Mouse (Mus musculus) kidney, adult 9 months (tissue): ENCODE data around the gene Cadps2.

Experiments
- DNase-seq: peaks from one replicate; pipeline ENCODE4 v3.0.0; 2022

The Cadps2 gene

DNA sequence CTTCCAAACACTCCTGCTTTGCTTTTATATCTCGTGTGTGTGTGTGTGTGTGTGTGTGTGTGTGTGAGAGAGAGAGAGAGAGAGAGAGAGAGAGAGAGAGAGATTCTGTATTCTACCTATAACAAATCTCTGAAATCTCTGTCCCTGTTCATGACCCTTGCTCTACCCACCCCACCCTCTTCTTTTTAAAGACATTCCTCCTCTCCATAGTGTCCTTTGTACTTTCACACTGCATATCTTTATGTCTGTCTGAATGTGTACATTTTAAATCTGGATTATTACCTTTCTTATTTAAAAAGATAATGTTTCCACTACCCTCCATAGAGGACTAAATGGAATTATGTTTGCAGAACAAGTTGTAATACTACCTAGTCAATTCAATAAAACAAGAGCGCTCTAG, 315.5 kb downstream of the Cadps2 start:
- no peak for DNase-seq

DNA sequence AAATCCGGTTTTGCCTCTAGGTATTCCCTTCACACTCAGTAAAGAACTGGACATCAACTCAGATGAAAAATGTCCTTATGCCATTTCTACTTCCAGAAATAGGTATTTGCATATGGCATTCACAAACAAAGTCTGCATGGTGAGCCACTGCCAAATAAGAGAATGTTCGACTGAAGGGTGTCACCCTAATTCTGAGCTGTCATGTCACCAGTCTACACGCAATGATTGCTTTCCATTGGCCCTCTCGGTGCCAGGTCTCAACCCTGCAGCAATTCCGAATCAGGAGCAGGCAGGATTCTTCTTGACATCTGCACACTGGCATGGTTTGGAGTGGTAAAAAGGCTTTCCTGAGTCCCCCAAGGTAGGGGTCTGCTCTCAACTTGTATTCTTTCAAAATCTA, 316.7 kb downstream of the Cadps2 start:
- DNase-seq, result no peak

DNA sequence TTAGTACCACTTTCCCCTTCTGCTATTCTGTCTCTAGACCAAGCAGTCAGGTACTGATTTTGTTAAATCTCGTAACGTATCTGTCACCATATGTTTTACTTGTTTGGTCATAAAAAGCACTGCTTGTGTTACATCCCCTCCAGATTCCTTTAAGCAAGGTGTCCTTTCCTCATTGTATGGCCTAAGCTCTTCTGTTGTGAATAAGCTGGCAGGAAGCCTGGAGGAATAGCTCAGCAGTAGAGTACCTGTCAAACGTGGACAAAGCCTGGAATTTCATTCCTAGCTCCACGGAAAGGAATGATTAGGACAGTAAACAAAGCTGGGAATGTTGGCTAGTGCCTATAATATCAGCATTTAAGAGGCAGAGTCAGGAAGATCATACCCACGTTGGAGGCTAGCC, 340.6 kb downstream of the Cadps2 start:
- no peak for DNase-seq

DNA sequence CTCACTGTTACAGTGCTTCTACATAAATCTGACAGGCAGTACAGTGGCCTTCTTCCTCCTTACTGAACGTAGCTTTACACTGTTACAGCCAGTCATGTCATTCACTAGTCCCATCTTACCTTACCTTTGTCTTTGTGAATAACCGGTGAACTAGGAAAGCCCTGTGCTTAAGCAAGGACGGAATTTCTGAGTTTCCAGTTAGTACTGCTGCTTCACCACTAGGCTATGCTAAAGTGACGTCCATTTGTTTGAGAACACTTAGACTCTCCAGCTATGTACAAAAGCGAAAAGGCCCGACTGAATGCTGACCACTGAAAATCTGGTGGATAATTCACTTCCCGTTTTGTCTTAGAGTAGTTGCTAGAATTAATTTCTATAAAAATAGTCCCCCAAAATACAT, 347.4 kb downstream of the Cadps2 start:
- DNase-seq, result peak; percentile 19

DNA sequence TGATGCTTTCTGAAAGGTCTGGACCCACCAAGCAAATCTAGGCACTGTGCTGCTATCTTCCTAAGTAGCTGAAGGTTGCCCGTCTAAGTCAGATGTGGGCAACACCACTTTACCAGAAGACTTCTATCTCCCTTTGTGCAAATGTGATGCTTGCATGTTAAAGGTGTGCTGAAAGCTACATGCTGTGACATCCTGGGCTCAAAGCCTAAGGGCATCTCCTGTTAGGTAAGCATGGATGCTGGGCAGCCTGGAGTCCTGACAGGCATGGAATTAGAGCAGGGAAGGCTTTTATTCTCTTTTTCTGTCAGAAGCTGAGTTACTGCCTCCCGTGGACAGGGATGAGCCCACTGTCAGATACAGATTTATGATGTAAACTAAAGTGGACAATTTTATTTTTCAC, 348.8 kb downstream of the Cadps2 start:
- DNase-seq, result no peak

DNA sequence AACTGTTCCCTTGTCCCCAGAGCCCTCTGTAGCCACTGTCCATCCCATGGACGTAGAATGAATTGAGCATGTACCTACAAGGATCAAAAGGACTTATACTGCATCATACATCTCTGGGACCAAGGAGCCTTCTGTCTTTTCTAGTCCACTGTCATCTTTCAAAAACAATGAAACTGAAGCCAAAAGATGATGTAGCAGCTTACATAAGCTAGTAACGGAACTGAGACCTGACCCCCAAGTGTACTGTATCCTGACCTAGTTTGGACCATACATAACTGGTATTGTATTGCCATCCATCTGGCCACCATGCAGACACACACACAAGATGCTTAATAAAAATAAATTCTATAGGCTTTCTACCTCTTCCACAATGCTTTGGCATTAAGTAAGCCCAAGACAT, 350.2 kb downstream of the Cadps2 start:
- DNase-seq, result no peak

DNA sequence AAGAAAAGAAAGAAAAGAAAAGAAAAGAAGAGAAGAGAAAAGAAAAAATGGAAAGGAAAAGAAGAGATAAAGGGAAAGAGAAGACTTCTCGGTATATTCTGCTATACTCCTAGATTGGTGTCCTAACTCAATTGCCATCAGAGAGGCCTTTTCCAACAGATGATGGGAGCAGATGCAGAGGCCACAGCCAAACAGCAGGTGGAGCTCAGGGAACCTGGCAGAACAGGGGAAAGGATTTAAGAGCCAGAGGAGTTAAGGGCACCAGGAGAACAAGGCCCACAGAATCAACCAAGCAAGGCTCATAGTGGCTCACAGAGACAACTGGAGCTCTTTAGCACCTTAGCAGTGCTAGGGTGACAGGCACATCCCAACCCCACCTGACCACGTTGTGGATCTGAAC, 366.5 kb downstream of the Cadps2 start:
- DNase-seq, result peak; percentile 17

DNA sequence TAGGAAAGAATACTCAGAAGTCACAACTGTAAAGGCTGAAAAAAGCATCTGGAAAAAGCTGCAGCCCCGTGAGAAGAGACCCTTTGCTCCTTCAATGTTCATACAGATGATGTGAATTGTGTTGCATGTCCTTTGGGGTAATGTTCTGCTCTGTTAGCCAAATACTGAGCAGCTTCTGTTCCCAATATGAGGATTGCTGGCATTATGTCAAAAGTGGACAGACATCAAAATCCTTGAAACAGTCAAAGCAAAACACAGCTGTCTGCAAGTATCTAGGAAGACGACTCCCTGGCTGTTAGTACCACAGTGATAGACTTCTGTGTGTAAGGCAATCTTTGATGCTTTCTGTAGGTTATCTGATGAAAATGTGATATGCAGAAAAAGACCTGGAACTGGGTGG, 367.4 kb downstream of the Cadps2 start:
- no peak for DNase-seq

DNA sequence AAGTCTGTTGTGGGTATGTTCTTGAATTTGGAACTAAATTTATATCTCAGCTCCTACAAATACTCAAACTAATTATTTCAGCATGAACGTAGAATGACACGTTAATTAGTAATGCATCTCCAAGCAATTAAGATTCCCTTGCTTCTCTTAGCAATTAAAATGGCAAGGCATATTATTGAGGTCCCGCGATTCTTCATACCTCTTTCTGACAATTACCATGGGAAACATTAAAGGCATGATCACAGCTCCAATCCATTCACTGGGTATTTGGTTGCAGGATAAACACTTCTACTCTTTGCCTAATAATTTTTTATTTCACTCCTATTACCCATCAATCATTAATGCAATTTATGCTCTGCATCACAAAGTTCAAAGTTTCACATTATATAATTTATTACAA, 371.3 kb downstream of the Cadps2 start:
- no peak for DNase-seq

DNA sequence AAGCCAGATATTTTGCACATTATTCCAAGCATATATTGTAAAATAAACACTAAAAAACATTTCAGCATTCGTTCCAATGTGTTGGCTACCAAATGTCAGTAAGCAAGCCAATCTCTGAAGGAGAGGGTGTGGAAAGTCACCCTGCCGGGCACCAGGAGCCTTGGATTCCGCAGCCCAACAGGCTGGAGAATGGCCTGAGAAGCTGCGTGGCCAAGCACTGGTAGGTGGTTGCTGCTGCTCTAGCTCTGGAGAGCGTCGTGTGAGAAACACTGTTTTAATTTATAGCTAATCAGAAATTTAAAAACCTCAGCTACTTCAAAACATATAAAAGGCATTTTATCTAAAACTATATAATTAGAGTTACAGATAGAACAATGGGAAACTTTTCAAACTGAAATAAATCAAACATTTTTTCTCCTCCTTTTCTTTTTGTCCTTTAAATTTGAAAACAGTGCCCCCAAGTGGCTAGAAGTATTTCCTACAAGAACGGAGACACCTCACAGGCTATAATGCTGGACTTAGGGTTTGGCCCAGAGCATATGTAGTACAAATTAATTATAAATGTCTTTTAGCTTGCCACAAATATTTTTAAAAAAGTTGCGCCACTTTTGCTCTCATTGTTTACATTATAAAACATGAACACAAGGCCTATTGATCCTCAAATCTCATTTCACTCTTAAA, 376.5 kb downstream of the Cadps2 start:
- peak; percentile 34 for DNase-seq

DNA sequence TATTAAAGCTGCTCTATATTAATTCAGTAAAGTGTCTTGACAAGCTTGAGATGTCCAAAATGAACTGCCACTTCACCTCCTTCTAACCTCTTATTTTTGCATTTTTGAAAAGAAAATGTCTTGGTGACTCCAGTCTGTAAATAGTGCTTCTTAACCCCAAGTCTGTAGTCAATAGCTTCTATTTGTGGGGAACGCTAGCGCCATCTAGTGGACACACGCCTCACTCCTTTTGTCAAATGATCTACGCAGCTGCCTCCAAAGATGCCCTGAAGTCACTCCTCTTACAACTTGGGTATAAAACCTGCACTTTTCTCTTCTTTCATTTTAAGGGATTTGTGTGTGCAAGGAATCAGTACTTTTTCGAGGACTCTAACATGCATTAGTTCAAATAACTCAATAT, 381.5 kb downstream of the Cadps2 start:
- DNase-seq, result peak; percentile 63

DNA sequence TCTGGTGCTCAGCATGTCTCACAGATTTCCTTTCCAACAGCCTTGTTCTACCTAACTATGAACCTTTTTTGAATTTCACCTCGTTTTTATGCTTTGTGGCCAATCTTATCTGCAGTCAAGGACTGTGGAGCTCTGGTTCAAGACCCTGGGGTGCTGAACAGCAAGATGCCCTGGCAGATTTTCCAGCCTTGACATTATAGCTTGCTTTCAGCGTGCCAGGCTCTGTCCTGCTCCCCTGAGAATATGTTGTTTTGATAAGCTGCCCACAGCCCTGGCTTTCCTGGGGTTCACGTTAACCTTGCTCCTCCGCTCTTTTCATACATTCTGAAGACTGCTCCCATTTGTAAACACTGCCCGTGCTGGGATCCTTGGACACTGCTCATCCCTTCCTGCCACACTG, 385.3 kb downstream of the Cadps2 start:
- no peak for DNase-seq

DNA sequence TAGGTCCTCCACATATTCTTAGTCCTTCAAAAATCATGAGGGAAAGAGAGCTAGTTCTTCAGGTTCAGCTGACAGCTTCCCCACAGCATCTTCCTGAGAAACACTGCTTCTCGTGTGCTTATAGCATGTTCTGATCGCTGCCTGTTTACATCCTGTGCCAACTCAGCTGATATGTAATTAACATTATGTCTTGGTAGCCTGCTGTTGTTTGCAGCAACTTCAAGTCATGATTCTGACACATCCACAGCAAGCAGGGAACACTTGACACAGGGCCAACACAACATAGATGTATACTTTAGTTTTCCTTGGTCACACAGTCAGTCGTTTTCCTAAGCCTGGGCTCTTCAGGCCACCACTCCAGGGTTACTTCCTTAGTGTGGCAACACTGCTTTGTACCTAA, 399.3 kb downstream of the Cadps2 start:
- DNase-seq, result no peak

DNA sequence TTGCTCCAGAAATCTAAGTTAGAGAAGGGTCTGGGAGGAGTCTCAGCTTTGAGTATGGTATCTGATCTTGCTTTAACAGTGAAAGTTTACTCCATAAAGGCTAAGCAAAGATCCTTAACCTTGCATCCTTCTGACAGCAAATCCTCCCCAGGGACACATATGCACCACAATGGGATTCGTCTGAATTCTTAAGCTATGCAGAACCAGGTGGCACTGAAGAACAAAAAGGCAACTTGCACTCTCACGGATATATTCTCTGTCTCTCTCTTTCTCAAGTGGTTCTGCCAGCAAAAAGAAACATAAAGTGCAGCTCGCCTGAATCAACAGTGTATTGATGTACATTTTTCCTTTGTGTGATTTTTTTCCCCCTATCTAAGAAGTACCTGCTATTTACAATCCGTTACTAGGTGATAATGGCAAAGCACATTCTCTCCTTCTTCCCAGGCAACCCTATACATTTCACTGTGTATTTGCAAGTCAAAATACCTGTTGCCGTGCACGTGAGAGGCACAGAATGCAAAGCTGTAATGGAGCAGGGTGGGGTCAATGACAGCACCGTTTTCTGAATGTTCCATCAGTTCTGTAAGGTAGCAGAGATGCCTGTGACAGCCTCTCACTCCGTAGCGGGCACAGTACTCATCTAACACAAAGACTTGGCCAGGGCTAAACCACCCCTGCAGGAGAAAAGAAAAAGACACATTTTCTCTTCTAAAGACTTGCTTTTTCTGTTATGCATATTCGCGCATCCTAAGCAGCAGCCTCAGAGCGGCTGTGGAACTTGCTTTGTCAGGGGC, 428.8 kb downstream of the Cadps2 start:
- no peak for DNase-seq

DNA sequence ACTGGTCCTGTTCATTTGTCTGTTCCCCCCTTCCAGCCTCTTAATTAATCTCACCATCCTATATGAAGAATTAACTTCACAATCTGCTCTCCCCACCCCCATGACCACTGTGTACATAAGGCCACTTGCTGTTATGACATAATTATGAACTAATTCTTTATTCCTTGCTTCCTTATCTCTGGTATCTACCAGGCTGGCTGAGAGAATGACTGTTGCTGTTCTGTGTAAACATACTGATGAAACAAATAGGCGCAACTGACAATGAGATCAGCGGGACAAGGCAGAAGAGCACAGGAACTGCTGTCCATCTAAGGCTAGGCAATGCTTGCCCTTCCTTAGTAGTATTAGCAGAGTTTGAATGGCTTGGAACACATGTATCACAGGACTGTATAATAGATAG, 445.1 kb downstream of the Cadps2 start:
- DNase-seq, result no peak

DNA sequence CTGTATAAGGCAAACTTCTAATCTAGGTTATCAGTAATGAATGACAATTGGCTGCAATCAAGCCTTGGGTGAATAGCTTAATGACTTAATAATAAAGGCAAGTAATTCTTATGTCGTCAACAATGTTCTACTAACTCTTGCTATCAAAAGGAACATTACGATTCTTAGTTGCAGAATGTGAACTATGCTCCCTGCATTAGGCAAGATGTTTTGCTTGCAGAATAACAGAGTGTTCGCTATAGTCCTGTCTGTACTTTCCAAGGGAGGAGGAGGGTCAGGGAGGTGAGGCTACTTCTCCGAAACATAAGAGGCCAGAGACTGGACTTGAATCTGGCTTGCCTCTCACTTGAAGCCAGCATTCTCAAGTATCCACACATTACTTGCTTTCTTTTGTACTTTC, 446.5 kb downstream of the Cadps2 start:
- DNase-seq, result no peak

DNA sequence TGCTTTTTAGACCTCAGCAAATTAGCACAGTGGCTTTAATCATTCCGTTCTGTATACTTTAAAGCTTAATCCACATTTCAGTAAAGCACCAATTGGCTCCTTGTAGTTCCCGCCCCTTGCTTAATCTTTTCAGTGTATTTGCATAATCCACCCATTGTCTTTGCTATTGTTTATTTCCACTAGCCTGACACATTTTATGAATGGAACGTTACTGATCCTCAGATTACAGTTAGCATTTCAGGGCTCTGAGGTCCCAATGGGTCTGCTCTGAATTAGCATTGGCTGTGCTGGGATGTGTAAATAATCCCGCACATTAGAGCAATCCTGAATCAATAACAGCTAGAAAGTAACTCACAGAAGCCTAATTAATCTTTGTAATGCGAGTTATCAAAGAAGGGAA, 452.5 kb downstream of the Cadps2 start:
- no peak for DNase-seq

DNA sequence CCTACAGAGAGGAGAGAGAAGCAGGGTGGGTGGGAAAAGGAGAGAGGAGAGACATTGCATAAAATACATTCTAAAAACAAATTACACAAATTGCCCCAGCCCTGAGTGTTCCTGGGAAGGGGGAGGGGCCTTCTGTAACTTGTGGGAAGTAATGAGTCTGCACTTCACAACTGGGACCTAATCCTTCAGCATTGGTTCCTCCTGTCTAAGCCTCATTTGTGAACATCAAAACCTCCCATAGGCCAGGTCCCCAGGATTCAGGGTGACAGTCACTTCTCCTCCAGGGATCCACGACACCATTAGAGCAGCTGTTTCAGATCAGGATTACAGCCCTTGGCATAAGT, 456.2 kb downstream of the Cadps2 start:
- DNase-seq, result no peak

DNA sequence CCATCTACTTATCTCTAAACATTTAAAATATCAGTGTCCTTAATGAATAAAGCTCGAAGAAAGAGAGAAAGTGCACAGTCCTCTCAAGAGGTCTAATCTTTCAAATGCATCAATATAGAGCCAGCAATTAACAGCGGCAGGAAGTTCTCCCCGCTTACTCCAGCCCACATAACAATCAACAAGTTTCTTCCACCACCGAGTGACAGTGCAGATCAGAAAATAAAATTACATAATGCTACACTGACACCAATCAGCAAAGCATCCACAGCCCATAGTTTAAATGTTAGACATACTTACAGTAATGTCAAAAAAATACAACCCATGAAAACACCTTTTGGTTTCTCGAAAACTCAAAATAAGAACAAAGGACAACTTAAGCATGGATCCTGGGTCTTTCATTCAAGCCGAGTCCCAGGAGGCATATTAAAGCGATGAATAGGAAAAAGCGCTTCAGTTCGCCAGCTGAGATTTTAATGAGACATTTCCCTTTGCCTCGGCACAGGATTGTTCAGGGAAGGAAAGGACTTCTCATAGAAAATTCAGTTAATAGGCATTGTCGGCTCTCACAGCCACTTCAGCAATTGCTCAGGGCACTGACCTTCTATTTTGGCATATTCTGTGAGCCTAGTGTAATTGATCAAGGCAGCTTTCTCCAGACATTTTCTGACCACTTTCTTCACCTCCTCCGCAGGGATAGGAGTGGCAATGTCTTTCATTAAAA, 456.8 kb downstream of the Cadps2 start:
- no peak for DNase-seq

DNA sequence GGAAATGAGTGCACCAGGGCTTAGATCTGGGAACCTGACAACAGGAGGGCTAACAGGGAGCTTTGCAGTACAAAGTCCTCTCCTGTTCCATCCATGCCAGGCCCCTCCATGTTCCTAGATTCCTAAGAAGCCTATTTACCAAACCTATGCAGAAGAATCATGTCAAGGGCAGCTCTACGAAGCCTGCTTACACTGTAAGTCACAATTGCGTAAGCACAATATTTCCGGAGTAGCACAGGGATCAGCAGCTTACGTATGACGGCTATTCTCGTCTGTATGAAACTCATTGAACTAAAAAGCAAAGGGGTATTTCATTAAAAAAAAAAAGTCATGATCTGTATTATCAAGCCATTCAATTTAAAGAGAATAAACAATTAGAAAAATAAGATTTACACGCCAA, 462.9 kb downstream of the Cadps2 start:
- DNase-seq, result no peak

DNA sequence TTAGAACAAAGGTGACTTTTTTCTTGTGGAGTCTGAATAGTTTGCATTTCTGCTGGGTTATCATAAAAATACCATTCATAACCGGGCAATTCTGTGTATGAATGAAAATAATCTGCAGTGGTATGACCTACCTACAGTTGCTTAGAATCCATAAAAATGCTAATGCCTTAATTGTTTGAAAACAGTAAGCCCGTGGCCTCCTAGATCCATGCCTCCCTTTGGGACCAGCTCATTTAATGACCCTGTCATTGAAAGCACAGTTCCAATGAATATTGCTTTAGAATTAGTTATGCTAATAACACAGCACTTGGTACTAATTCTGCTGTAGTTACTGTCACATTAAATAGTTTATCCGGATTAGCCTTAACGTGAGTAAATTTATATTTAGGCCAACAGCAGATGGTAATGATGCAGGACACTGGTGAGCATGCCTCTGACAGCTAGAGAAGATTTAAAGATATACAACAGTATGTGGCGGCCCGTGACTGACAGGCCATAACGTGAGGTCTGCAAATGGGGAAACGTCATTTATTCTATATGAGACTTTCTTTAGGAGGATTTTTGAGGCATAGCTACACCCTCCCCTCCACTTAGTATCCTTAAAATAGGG, 477.3 kb downstream of the Cadps2 start:
- no peak for DNase-seq

DNA sequence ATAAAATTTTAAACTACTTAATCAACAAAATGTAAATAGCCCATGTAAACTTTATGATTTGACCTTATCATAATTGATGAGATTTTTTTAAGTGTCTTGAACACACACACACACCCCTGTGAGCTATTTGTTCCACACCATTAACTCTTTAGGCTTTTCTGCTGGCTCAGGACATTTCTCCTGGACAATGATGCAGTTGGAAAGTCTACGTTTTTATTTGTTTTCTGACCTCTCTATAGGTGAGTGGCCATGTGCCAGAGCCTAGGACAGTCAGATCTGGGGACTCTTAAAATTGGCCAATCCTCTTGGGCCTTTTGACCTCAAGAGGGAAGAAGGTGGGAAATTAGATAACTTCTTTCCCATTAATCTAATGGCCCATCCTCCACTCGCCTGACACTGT, 478.6 kb downstream of the Cadps2 start:
- DNase-seq, result no peak

DNA sequence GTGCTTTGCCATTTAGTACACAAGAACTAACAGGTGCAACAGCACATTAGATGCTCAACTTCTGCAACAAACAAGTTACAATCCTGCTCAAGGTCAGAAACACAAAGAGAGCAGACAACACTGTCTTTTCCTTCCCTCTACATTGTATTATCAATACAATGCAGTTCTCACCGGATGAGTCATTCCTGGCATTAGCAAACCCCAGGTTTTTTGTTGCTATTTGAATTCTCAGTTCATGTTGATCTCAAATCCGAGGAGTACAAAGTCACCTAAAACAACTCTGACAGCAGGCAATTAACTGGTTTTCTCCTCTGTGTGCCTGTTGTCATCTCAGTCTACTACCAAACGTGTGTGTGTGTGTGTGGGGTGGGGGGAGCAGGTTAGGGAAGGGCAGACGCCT, 483.1 kb downstream of the Cadps2 start:
- DNase-seq, result no peak

DNA sequence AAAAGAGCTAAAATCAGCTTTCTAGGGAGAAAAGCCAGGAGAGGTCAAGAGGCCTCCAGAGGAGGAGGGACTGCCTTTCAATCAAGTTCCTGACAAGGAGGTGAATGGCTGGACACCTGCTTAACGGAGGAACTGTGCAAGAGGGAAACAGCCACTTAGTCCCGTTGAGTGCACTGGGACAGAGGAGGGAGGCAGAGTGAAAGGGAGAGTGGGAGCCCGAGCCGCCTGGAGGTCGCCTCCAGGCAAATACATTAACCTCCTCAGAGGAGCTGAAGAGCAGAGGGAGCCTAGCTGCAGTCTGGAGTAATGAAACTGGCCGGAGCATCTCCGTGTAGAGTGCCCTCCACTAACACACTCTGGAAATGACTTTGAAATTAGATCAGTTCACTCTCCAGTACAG, 485.7 kb downstream of the Cadps2 start:
- no peak for DNase-seq
